Mouse (Mus musculus): ENCODE data around the gene Elovl7. TPM values are rescaled to one million over a fixed set of nuclear protein-coding genes. Genes with fewer than 3 reads are reported as not detected.

Elovl7 gene
- polyA plus RNA-seq, 1 experiment, result 19.6 TPM

DNA sequence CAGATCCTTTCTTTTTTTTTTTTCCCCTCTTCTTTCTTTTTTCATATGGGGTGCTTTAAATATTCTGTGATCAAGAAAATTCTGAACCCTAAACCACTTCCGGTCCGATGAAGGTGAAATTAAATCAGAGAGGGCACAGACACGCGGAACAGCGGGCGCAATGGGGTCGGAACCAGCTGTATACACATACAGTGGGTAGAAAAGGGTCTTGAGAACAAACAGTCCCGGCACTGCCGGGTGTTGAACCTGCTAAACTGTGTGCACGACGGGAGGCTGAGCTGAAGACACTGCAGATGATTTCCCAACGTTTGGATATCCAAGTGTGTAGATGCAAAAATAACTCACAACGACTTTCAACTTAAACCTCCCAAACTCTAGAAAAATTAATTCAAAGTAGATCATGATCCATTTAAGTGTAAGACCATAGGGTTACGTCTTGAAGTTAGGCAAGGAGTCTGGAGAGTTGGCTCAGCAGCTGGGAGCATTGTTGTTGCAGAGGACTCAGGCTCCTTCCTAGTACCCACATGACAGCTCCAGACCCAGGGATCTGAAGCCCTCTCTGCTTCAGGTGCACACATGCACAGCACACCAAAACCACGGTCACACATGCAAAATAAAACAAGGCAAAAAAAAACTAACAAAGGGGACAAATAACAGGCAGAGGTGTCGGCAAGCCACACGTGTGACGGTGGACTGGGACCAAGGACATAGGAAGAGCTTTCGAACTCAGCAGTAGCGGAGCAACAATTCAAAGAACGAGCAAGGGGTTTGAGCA lies 114.4 kb downstream of the Elovl7 start:
- WGBS, result 89% methylated on average over 21 of the region's 21 CpGs
- no peak for DNase-seq (ENCODE audit: low read depth, low spot score)

DNA sequence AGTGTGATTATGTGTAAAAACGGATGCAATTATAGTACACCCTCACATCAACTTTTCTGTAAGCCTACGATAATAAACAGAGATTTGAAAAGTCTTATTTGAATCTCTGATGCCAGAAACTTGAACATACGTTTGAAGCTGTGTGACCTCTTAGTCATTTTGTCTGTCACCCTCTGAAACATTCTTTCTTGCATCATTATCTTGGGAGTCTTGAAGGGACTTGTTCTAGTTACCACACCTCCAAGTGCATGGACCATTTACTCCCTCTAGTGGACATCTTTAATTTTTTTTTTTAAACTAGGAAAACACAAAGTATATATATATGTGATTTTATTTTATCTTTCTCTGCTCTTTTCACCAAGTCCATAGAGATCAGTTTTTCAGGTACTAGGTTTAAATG lies 115.5 kb downstream of the Elovl7 start:
- 53% methylated on average over 3 of the region's 3 CpGs for WGBS
- no peak for DNase-seq (ENCODE audit: low read depth, low spot score)

Other genes starting within 250 kb of the Elovl7 start
- gene Smim15, start 170.0 kb upstream of the Elovl7 start, polyA plus RNA-seq (2012; rRNA removed), result 12.1 and 12.4 TPM in 2 replicates
- gene Ndufaf2, start 55.8 kb upstream of the Elovl7 start, polyA plus RNA-seq (2012; rRNA removed), result 6.9 and 7.1 TPM in 2 replicates
- gene Ercc8, start 55.7 kb upstream of the Elovl7 start, polyA plus RNA-seq (2012; rRNA removed), result 8.3 and 9.0 TPM in 2 replicates
- 2.1 and 2.5 TPM in 2 replicates for gene Depdc1b, start 101.9 kb downstream of the Elovl7 start, polyA plus RNA-seq (2012; rRNA removed)
- 7.7 and 12.1 TPM in 2 replicates for gene Pde4d, start 235.5 kb downstream of the Elovl7 start, polyA plus RNA-seq (2012; rRNA removed)

Data from large intestine, adult 2 months (tissue).